Mouse (Mus musculus) CD8-positive naive resting alpha-beta T cell, adult 2 months (primary cell): ENCODE results near the gene Thsd7b.
"Not testable (repeated sequence)": the region's sequence is repeated elsewhere in the genome, so short reads cannot be mapped to it uniquely, and the experiment has no call there.

Source experiments
- DNase-seq, 2 experiments: peaks; one replicate each; pipeline ENCODE4 v3.0.0; 2022; ENCODE audit warnings: low read depth in 2 of 2, low spot score in 2 of 2

Gene Thsd7b

DNA sequence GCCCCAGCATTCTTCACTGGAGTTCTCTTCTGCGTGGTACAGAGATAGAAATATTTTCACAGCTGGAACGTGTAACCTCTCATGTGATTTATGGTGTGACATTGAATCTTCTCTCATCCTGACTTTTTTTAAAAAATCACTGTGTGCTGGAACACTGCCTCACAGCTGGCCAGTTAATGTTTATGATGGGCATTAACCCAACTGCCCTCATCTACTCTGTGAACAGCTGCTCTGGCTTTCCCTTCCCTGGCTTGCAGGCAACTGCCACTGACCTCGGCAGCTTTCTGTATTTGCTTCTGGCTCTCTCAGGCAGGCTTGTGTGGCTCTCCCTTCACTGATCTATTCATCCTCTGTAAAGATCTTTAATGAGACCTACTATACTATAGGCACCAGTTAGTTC is 564.7 kb downstream of the Thsd7b start:
- DNase-seq, result no peak

DNA sequence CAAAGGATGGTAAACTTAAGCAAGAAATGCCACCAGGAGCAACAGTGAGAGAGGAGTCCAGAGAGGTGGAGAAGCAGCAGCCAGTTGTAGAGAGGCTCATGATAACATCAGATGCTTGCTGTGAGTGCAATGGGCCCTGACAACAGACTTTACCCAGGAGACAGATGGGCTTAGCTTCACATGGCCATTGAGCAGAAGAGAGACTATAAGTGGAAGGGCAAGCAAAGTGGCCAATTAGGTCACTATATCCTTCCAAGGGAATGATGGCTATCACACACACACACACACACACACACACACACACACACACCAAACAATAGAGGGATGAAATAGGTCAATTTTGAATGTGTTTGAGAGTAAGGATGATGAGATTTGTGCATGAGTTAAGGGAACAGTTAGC is 565.4 kb downstream of the Thsd7b start:
- DNase-seq, result no peak

DNA sequence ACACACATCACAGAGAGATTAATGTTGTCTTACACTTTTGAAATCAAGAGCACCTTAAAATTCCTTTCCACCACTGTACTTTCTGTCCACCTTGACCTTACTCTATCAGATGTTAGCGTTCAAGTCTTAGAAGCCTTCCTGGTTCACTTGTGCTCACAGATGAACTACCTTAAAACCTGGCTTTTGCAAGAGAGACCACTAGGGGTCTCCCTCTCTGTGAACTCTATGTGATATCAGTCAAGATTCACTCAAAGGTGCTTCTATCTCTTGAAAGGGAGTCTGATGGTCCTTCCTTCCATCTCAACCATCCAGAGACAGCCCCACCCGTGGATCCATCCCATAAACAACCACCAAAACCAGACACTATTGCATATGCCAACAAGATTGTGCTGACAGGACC is 570.3 kb downstream of the Thsd7b start:
- DNase-seq, result no peak

DNA sequence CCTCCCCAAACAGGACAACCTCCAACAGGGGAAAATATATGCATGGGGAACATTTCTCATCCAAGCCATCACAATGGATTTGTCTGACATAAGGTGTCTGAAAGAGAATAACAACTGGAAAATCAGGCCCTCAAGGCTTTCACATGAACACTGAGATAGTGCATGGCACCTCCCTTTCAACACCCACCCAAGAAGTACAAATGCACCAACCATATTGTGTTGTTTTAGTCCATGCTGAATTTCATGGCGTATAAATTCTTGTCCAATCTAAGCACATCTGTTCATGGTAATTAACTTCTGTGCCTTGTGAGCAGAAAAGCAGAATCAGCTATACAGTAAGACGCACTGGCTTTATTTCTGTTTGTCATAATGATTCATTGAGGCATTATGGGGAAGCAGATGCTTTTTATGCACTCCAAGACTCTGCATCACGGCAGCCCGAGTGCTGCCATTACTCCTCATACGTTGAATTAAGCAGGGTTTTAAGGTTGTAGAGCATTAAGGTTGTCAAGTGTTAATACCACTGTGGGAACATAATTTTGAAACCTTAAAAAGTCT is 577.0 kb downstream of the Thsd7b start:
- no peak for DNase-seq

DNA sequence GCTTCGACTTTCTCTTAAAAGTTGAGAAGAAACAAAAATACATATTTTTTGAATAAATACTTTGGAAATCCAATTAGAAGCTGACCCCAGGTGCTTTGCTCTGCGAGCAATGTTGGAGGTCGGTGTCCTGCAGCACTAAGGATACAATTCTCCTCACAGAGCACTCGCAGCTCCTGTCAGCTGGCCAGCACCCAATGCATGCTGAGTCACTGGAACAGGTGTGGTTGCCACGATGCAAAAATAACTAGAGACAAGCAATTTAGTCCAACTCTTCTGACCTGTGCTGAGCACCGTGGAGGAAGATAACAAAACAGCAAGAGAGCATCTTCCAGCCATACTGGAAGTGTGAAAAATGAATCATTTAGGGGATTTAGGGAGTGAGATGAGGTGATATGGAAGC is 594.6 kb downstream of the Thsd7b start:
- DNase-seq, result no peak

DNA sequence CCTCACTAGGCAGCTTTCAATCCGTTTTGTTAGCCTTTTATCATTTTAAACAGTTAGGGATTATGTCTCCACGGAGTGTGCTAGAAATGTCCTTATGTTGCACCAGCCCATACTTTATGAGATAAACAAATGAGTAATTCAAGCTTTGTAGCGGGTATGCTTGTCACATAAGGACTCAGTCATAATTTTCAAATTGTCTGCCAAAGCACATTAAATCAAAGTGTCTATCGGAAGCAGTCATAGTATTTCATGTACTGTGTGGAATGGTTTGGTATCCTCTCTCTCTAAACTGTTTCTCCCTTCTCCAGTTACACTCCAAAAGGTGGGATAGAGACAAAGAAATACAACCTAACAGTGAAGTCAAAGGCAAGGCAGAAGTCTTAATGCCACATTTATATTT is 601.3 kb downstream of the Thsd7b start:
- no peak for DNase-seq

DNA sequence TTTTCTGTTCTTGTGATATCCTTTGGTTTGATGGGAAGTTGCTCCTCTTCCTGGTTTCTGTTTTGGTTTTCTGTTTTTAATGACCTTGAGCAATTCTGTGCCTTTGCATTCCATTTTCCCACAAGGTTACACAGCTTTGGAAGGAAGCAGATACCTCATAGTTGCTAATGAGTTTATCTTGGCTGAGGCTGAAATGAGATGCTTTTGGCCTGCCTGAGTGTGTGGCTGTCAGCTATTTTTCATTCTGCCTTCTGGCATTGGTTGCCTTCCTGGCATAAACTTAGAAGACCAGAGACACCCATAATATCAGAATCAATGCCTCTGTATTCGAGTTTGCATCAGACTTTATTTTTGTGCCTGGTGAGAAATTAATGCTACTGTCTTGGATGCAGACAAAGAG is 614.8 kb downstream of the Thsd7b start:
- DNase-seq, result no peak

DNA sequence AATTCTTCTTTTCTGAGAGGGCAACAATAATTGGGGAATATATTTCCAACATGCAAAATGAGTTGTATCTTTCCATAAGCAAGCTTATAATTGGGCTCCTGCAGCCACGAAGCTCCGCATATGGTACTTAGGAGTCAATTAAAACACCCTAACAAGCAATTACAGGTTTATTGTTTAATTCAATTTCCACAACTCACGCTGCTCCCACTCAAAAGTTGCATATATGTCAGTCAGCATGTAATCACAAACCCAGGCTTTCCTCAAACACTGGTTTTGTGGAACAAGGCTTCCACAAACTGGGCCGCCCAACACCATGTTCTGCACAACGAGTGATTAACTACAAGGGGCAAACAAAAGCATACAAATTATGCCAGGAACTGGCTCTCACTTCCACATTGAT is 625.0 kb downstream of the Thsd7b start:
- DNase-seq, result no peak

DNA sequence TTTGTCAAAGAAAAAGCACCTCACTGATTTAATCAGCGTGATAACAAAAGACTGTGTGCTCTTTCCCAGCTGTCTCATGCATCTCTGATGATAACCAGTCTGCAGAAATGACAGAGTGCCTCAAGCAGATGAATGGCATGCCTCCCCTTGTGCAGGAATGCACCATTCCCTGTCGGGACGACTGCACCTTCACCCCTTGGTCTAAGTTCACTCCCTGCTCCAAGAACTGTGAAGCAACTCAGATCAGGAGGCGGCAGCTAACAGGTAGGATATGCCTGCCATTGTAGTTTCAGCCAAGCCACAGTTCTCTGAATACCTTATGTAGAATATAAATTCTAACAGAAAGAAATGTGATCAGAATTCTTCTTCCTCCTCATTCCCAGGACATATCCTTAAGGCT is 642.4 kb downstream of the Thsd7b start:
- DNase-seq, result no peak

DNA sequence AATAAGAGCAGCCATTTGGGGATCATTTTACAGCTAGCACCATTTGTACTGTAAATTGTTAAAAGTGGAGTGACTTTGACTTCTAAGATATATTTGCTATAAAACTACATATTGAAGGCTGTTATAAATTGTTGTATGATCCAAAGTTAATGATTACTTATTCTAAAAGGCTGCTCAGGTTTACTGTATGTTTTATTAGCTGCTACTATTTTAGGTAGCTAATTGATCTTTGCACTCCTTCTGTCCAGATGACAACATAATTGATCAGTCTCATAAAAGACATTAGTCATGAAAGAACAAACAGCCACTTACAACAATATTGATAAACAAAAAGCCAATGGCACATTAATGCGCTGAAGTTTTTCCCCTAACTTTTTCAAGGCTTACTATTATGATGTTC is 644.5 kb downstream of the Thsd7b start:
- DNase-seq, result no peak

DNA sequence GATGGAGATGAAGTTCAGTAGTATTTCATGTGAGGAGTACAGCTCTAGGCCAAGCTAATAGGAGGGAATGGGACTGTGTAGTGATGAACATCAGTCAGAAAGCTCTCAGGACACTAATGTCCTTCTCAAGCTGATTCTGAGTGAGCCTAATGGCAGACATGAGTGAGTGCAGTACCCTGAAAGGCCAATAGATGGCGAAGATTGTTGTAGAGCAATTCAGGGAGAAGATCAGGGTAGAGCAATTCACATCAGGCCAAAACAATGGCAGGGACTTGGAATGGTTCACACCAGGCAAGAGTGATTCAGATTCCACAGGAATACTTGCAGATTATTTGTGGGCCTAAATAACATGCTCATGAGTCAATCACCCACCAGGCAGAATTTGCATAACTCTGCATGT is 646.3 kb downstream of the Thsd7b start:
- no peak for DNase-seq

DNA sequence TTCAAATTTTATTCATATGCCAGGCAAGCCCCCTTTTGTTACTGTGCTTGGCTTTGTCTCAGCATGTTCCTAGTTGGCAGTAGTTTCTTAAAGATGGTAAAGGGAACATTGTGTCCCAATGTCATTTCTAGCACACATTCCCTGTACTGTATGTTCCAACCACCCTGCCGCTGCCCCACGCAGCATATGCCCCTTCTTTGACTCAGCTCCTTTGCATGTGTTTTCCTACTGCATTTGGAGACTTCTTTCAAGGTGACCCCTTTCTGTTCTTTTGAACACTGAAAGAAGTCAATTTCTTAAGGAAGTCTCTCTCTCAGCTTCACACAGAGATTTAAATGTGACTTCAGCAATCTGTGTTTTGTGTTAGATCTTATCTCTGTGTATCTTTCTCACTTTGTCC is 657.9 kb downstream of the Thsd7b start:
- DNase-seq, result no peak

DNA sequence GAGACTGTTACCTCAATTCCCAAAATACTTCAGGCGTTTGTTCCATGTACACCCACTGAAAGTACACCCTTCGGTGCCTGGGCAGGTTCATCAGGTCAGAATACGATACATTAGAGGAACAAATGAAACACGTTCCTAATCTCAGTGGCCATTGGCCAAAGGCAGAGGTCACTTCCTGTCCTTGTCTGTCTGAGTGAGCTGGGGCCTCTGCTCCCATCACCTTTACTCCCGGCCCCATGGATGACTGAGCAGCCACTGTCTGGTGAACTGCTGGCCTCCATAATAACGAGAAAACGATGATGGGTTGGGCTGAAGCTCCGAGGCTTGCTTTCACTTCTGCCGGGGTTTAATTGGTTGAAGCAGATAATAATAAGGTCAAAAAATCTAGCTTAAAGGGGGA is 670.0 kb downstream of the Thsd7b start:
- no peak for DNase-seq

DNA sequence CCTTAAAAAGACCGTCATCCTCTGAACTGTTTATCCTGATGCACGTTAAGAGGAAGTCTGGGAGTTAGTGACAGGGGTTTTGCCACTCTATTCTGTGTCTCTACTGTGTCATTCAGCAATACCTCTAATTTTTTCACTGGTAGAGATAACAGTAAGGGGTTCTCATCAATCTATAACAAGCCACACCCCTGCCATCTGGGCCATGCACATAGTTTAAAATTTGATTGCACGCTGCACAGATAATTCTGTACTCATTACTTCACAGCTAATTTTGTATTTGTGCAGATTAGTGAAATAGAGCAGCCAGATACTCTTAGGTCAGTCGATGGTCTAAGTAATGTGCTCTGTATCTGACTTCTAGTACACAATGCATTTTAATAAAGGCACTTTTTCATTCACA is 673.9 kb downstream of the Thsd7b start:
- no peak for DNase-seq

DNA sequence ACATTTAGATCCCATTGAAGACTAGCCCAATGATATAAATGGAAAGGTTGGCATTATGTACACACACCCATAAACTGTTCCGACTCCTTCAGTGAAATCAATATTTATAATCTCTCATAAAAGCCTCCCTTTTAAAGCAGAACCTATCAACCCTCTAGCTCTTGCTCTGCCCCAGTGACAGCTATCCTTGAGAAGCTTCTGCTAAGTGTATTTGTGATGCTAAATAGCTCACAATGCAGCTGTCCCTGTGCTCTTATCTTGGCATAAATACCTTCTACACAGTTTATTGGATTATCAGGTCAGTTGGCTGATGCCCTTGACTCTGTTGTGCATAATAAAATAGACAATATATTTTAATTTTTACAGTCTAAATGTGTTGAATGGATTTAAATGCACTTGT is 682.4 kb downstream of the Thsd7b start:
- DNase-seq, result no peak

DNA sequence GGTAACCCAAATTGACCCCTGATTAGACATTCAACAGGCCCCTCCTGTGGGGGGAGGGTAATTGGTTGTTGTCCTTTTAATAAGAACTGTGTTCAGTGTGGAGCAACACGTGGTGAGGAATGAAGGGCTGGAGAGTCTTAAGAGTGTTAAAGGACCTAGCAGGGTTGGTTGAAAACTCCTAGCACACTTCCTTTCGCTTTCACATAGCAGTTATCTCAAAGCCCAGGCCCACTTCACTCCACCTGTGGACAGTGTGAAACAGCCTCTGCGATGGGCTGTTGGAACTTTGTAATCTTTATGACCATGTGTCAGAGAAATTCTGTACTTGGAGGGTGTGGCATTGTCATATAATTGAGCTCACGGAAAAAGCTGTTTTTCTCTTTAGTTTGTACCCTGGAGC is 683.5 kb downstream of the Thsd7b start:
- DNase-seq, result no peak

DNA sequence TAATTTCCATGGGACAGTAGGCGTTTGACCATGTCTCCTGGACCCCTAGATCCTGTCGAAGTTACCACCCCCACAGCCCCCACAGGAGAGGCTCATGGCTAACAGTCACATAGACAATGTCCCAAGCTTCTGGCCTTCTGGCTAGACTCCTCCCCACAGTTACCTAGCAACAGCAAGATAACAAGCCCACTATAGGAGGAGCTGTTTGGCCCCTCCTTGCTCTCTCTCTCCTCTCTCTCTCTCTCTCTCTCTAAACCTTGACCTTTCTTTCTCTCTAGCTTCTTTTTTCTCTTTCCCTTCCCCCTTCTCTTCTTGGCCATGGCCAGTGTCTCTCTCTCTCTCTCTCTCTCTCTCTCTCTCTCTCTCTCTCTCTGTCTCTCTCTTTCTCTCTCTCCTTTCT is 686.2 kb downstream of the Thsd7b start:
- not testable (repeated sequence) for DNase-seq

DNA sequence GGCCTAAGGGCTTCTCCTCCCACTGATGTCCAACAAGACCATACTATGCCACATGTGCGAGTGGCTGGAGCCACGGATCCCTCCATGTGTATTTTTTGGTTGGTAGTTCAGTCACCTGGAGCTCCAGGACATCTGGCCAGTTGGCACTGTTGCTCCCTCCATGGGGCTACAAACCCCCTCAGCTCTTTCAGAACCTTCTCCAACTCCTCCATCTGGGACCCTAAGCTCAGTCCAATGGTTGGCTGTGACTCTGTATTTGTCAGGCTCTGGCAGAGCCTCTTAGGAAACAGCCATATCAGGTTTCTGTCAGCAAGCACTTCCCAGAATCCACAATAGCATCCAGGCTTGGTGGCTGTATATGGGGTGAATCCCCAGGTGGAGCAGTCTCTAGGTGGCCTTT is 690.1 kb downstream of the Thsd7b start:
- no peak for DNase-seq

DNA sequence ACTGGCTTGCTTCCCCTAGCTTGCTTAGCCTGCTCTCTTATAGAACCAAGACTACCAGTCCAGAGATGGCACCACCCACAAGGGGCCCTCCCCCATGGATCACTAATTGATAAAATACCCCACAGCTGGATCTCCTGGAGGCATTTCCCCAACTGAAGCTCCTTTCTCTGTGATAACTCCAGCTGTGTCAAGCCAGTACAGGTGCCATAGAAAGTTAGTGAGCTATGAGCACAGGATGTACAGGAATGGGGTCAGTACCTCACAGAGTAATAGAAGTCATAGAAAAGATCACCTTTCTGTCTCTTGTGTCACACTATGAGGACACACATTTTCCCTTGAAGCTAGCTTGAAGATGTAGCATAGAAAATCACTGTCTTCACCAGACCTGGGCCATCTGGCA is 716.1 kb downstream of the Thsd7b start:
- DNase-seq, result not testable (repeated sequence)

DNA sequence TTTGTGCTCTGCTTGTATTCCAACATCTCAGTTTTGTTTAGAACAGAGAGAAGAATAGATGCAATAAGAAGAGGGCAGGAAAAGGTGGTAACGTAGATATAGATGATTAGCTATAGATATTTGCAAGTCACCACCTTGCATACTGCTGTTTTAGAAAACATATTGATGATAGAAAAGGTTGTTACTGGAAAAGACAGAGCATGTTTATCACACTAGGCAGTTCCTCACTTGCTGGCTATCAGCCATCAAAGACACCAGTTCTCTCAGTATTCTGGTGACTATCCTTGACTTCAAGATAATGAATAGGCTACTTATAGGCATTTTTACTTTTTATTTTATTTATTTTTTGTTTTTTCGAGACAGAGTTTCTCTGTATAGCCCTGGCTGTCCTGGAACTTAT is 717.7 kb downstream of the Thsd7b start:
- no peak for DNase-seq

DNA sequence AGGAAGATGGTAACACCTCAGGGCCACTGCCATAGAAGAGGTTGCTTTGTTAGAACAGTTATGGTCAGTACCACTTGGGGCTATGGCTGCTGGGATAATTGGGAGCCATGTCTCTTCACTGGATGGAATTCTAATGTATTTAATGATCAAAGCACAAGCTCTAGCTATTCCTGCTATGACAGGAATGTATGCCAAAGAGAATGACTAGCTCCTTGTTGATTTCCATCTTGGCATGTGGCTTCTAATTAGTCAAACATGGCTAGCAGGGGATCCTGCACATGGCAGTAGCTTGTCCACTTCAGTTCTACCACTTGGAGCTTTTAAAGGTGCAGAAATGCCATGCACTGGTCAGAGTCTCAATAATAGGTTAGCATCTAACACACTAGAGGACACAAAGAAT is 781.9 kb downstream of the Thsd7b start:
- no peak for DNase-seq

DNA sequence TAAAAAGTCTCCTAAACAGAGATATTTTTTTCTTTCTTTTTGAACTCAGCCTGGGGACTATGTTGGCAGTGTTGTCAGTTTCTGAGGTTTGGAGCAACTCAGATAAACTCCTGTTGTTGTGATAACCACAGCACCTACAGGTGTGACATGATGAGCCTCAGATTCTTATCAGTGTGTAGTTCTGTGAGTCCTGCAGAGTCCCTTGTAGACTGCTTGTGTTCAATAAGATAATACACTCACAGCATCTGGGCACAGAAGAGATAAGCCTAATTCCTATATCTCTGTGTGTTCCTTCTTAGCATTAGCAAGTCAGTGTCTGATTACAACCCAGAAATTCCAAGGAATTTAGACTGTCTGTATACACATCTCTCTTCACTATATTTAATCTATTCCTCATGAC is 789.0 kb downstream of the Thsd7b start:
- DNase-seq, result no peak

DNA sequence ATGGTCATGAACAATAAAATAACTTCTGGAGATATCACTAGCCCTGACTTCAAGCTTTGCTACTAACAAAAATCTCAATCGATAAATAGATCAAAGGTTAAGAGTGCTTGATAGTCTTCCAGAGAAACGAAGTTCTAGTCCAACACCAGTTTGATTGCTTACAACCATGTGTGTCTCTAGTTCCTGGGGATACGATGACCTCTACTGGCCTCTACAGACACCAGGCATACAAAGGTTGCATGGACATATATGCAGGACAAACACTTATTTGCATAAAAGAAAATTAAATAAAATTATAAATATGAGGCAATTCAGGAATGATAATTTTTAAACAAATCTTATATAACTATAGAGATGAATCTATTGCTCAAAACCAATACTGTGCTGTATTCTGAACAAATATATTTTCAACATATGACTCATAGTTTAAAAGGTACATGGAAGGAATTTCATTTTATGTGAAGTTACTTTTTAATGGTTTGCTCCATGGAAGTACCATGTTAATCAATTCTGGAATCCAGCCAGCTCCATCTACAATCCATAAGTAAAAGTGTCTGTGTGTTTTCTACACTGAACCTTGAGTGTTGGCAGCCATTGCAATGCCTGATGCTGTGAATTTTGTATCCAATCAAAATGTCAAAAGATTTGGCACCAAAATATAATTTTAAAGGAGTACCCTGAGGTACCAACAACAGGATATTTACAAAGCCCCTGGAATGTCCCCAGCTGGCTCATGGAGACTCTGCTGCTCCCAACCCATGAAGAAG is 793.3 kb downstream of the Thsd7b start:
- DNase-seq, result no peak
